In genomic region chr19:44930122-44930521, GRCm38 (mm10) we compare ENCODE assay signal across 8 mouse cellular contexts. TPM values are rescaled to one million over a fixed set of nuclear protein-coding genes. Genes with fewer than 3 reads are reported as not detected.
DNase-seq lines count a peak whose midpoint lies in the region; ATAC-seq and TF ChIP-seq lines count a peak whose summit lies in the region.

No protein-coding gene starts in this region.

- H3K4me3 ChIP-seq in kidney, embryonic 14.5 days (ENCODE audit: low read length) = peak overlapping the region; percentile 91; the same call in 1 of the 2 replicates
- peak overlapping the region; percentile 38 for H3K4me3 ChIP-seq in bone marrow macrophage, adult 2 months (ENCODE audit: insufficient read depth, low read length)
- H3K4me3 ChIP-seq in hindbrain, embryonic 12.5 days = peak overlapping the region; percentile 97
- H3K4me3 ChIP-seq in midbrain, embryonic 13.5 days (replicated peaks) = peak overlapping the region; percentile 96

- TF ChIP-seq POLR2A in bone marrow macrophage, adult 2 months (IDR thresholded peaks at IDR 0.05; ENCODE audit: borderline replicate concordance, low read depth, low read length) = no peak

- peaks cover 17% of the 10 kb centered on the region for H3K4me1 ChIP-seq in kidney, embryonic 14.5 days (ENCODE audit: control insufficient read depth, insufficient read depth, low read length)
- peaks cover 9% of the 10 kb centered on the region for H3K4me1 ChIP-seq in bone marrow macrophage, adult 2 months (ENCODE audit: control insufficient read depth, insufficient read depth, low read length)
- peaks cover 16% of the 10 kb centered on the region for H3K4me1 ChIP-seq in hindbrain, embryonic 12.5 days
- peaks cover 32% of the 10 kb centered on the region for H3K4me1 ChIP-seq in midbrain, embryonic 13.5 days (replicated peaks)

- peaks cover 9% of the 10 kb centered on the region for H3K36me3 ChIP-seq in kidney, embryonic 14.5 days (ENCODE audit: control insufficient read depth, insufficient read depth, low read length)
- peaks cover 3% of the 10 kb centered on the region for H3K36me3 ChIP-seq in hindbrain, embryonic 12.5 days
- peaks cover 3% of the 10 kb centered on the region for H3K36me3 ChIP-seq in midbrain, embryonic 13.5 days

- peak overlapping the region; percentile 92 for H3K27ac ChIP-seq in kidney, embryonic 14.5 days (ENCODE audit: low read depth, low read length)
- peak overlapping the region; percentile 63 for H3K27ac ChIP-seq in bone marrow macrophage, adult 2 months (ENCODE audit: insufficient read depth, low read depth, low read length)
- peak overlapping the region; percentile 77; the same call in 1 of the 2 replicates for H3K27ac ChIP-seq in hindbrain, embryonic 12.5 days
- no peak overlapping the region for H3K27ac ChIP-seq in midbrain, embryonic 13.5 days

- H3K9me3 ChIP-seq in kidney, embryonic 14.5 days (ENCODE audit: control insufficient read depth, low read length) = no peaks in the 10 kb centered on the region
- H3K9me3 ChIP-seq in hindbrain, embryonic 12.5 days (replicated peaks) = no peaks in the 10 kb centered on the region
- H3K9me3 ChIP-seq in midbrain, embryonic 13.5 days = no peaks in the 10 kb centered on the region

- WGBS in kidney, embryonic 14.5 days = 12% methylated on average over 2 of the region's 2 CpGs
- WGBS in hindbrain, embryonic 12.5 days = 46% methylated on average over 2 of the region's 2 CpGs
- WGBS in midbrain, embryonic 13.5 days = 44% methylated on average over 2 of the region's 2 CpGs

- no peak for TF ChIP-seq CTCF in bone marrow macrophage, adult 2 months (IDR thresholded peaks at IDR 0.05; ENCODE audit: low read depth, low read length)

- peak overlapping the region; percentile 74 for H3K4me2 ChIP-seq in kidney, embryonic 14.5 days (replicated peaks; ENCODE audit: low read depth, low read length)
- H3K4me2 ChIP-seq in hindbrain, embryonic 12.5 days (replicated peaks) = peak overlapping the region; percentile 74
- H3K4me2 ChIP-seq in midbrain, embryonic 13.5 days (replicated peaks) = peak overlapping the region; percentile 62

- H3K9ac ChIP-seq in kidney, embryonic 14.5 days (ENCODE audit: low read depth, low read length) = no peak overlapping the region
- peak overlapping the region; percentile 64 for H3K9ac ChIP-seq in hindbrain, embryonic 12.5 days
- peak overlapping the region; percentile 80; the same call in 1 of the 2 replicates for H3K9ac ChIP-seq in midbrain, embryonic 13.5 days (replicated peaks)

- ATAC-seq in kidney, embryonic 14.5 days (ENCODE audit: low FRiP score, low TSS enrichment) = no peak
- ATAC-seq in hindbrain, embryonic 12.5 days (ENCODE audit: low FRiP score) = no peak
- ATAC-seq in midbrain, embryonic 13.5 days = no peak

- H3K27me3 ChIP-seq in kidney, embryonic 14.5 days (ENCODE audit: control insufficient read depth, insufficient read depth, low read length) = no peaks in the 10 kb centered on the region
- no peaks in the 10 kb centered on the region for H3K27me3 ChIP-seq in hindbrain, embryonic 12.5 days
- peaks cover 33% of the 10 kb centered on the region for H3K27me3 ChIP-seq in midbrain, embryonic 13.5 days

- DNase-seq in kidney, adult 18-20 months = no peak
- no peak for DNase-seq in ovary, postnatal 14 days (ENCODE audit: low spot score)
- no peak for DNase-seq in adipocyte (ENCODE audit: low spot score)
- DNase-seq in thymus, postnatal 10 days (ENCODE audit: low spot score in 2 of 2) = no peak

RNA-seq across cellular contexts. Expression of gene Slf2, which starts 0.8 kb away (rescaled TPM):
- 35.6 and 60.0 TPM in 2 replicates for polyA plus RNA-seq in kidney, embryonic 14.5 days (2014; fragmentation: Nextera tagmentation; extraction: Ambion mirVana)
- polyA plus RNA-seq in bone marrow macrophage, adult 2 months (2012; ENCODE audit: insufficient read depth, insufficient read length, missing spikeins) = 20.5 and 20.6 TPM in 2 replicates
- 41.1 and 41.2 TPM in 2 replicates for polyA plus RNA-seq in hindbrain, embryonic 12.5 days (2016; fragmentation: Nextera tagmentation; extraction: Ambion mirVana)
- polyA plus RNA-seq in midbrain, embryonic 13.5 days (2015; fragmentation: Nextera tagmentation; extraction: Ambion mirVana) = 30.0 and 30.2 TPM in 2 replicates

RNA-seq across cellular contexts. Expression of gene Sema4g, which starts 58.8 kb away (rescaled TPM):
- 7.0 and 7.2 TPM in 2 replicates for polyA plus RNA-seq in kidney, embryonic 14.5 days (2014; fragmentation: Nextera tagmentation; extraction: Ambion mirVana)
- polyA plus RNA-seq in bone marrow macrophage, adult 2 months (2012; ENCODE audit: insufficient read depth, insufficient read length, missing spikeins) = 0.25 TPM in 1 of 2 replicates, not detected in the other
- polyA plus RNA-seq in hindbrain, embryonic 12.5 days (2016; fragmentation: Nextera tagmentation; extraction: Ambion mirVana) = 10.6 and 11.4 TPM in 2 replicates
- 13.4 and 15.7 TPM in 2 replicates for polyA plus RNA-seq in midbrain, embryonic 13.5 days (2015; fragmentation: Nextera tagmentation; extraction: Ambion mirVana)

Comparison
In these comparisons a context has a peak if more than half of its experiments do, and no peak if none do; other contexts are left out.
1. H3K4me3 ChIP-seq: peak in every context shown above with its lines; median percentile 97 in hindbrain, embryonic 12.5 days; 96 in midbrain, embryonic 13.5 days; 91 in kidney, embryonic 14.5 days; 38 in bone marrow macrophage, adult 2 months.